Mouse (Mus musculus) spleen, adult 18-20 months (tissue): ENCODE results near the gene Crtc1.

Source experiments
- DNase-seq, 2 experiments: peaks; one replicate each; pipeline ENCODE4 v3.0.0; 2022; ENCODE audit warnings: mixed read lengths in 2 of 2

The Crtc1 gene

DNA sequence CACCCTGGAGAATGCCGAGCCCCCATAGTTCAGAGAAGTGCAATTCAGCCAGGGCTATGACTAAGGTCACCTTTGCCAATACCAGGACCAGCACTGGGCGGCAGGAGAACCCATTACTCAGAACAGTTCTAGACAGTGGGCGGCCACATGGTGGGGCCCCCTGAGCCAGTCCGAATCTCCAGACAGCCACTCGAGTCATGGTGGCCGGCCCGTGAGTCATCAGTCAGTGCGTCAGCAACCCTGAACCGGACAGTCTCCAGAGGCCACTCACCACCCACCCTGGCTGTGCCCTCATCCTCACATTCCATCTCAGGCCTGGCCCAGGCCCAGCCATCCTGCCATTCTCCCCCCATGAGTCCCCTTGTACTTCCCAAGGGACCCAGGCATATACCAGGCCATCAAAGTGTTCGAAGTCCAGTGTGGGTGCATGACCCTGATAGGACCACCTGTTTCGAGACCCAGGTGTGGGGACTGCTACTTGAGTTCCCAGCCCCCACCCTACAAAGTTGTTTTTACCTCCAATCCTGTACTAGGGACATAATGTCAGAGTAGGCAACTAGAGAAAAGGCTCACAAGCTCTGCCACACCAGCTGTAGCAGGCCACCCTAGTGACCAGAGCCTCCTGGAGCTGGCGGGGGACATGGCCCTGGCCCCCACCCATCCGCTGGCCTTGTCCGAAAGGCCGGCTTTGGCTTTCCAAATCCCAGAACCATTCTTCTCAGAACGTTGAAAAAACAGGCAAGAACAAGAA lies 22.6 kb upstream of the Crtc1 start:
- no peak for DNase-seq

DNA sequence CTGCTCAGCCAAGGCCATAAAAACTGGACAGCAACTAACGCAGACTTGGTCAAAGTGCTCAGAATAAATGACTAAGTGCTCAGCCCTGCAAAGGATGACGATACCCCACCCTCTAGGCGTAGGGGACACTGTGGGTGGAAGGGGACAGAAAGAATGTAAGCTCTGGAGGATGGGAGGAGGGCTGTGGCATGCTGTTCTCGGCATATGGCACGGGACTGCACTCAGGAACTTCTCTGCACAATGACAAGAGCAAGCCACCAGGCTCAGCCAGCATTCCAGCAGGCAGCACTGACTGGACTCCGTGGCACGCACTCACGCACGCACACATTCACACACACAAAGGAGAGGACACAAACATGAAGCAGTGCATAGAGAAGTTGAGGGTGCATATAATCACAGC lies 21.2 kb upstream of the Crtc1 start:
- no peak for DNase-seq

DNA sequence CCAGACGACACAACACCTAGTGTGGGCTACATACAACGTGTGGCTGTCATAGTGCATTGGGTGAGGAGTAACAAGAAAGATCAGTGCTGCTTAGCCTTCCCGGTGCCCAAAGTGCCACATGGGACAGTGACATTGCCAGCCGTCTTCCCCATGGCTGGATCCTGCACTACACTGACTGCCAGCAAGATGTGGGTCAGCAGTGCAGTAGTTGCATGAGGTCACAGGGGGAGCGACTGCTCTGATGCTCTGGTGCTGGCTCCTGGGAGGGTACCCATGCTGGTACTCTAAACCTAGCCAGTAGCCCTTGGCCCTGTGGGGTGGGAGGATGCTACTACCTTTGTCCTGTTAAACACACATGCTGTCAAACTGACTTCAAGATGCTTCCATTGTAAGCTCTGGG lies 20.8 kb upstream of the Crtc1 start:
- no peak for DNase-seq

DNA sequence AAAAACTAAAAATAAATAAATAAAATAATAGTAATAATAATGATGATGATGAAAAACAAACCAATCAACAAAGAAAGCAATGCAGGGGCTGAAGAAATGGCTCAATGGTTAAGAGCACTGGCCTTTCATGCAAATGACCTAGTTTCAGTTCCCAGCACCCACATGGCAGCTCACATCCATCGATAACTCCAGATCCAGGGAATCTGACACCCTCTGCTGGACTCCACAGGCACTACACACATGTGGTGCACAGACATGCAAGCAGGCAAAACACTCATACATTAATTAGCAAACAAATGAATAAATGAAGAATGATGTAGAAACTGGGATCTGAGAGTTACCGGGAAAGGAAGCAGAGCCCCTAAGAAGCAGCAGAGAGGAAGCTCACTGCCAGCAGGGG lies 20.3 kb upstream of the Crtc1 start:
- no peak for DNase-seq

DNA sequence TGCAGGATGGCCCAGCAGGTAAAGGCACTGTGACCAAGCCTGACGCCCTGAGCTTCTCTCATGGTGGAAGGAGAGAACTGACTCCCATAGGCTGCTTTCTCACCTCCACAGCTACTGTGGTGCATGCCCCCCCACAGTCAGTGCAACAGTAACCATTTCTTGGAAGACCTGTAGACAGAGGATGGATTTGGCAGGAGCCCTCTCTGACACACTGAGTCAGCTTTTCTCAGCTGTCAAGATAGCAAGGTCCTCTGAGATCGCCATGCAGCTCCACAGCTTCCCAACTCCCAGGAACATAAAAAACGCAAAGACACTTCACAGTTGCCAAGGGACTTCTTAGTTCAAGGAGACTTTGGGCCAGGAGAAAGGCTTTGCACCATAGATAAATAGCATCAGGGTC lies 19.1 kb upstream of the Crtc1 start:
- DNase-seq = no peak

DNA sequence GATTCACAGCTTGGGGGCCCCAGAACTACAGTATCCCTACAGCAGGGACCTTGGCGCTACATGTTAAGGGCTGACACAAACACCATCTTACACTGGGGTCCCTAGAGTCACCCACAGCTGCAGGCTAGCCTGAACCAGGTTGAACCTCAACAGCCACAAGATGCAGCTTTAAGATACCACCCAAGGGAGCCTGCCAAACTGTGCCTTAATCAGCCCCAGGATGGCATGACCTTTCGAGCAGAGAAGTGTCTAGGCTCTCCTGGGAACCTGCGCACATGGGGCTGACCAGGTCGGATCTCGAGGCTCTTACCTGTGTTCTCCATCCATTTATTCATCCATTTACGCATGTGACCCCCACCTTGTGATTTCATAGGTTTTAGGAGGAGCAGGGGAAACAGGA lies 18.5 kb upstream of the Crtc1 start:
- no peak for DNase-seq

DNA sequence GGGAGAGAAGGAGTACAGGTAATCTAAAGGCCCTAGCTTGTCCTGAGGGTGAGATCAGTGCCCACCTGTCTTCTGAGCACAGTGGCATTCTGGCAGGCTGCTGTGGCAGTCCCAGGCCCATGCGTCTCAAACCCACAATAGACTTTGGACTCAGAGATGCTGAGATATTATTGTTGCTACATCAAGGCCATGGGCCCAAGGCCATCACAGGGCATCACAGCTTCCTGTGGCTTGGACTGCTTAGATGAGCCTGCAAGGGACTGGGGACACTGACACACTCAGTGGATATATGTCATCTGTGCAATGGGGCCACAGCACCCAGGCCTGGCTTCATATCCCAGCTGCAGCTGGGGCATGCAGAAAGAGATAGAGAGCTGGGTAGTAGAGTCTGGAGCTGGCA lies 17.6 kb upstream of the Crtc1 start:
- no peak for DNase-seq

DNA sequence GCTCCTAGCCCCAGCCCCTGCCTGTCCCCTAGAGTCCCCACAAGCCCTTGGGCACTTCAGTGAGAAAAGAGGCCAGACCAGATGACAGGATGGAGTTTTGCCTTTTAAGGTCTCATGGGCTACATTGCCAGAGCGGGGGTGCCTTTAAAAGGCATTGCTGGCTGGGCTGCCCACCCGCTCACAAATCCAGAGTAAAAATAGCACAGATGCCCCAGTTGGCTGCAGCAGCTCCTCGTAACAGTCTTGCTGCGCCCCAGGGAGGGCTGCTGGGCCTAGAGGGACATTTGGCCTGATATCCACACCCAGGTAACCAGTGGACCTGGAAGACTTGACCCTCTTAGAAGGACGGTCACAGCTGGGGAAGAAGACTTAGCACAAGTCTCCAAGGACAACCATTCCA lies 14.5 kb upstream of the Crtc1 start:
- DNase-seq = no peak

DNA sequence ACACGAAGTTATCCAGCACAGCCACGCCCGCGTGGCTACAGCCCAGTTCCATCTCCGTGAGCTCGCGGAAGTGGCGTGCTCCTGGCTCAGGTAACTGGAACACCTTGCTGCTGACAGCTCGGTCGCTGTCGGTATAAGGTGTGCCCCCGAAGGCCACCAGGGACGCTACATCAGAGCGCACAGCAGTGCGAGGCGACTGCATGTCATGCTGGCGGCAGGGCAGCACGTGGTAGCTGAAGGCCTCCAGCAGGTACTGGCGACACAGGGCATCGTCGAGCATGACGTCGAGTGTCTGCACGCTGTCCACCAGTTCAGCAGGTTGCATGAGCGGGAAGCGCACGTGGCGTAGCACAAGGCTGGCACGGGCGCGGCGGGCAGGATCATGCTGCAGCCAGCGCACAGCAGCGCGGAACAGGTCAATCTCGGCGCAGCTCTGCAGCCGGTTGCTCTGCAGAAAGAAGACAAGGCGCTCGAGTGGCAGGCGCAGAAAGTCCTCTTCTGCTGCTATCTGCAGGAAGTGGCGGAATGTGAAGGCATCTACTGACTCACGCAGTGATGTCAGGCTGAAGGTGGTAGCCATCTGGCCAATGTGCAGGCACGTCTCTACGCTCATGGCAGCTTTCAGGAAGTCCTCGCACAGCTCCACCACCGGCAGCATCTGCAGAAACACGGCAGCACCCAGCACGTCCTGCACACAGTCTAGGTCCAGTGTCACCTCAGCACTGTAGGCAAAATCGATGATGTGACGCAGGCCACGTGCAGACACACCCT lies 13.0 kb upstream of the Crtc1 start:
- no peak for DNase-seq

DNA sequence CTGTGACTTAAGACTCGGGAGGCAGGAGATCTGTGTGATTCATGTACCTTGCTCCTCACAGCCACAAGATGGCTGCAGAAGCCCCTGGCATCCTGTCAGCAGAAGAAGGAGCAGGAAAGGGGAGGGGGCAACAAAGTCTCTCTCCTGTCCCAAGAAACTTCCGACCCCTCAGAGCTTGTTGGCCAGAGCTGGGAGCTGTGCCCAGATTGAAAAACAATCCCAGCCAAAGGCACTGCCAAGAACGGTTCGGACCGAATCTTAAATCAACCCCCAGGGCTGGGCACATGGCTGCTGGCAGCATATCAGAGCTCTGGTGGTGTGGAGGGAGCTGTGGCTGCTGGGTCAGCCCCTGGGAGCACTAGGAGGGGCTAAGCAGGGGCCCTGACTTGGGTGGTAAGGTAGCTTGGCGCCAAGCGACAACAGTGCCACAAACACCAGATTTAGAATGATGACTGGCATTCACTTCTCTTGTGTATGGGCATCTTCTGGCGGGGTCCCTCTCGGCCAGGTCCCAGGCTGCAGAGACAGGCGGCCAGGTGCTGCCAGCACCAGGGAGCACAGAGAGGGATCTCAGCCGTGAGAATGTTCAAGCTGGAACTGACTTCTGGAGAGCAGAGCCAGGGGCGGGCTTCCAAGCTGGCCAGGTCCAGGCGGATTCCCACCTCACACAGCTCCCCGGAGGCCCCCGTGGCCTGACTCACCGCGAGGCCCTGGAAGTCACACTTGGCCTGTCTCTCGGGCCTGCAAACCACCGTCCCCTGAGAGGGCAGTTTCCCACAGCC lies 8.5 kb upstream of the Crtc1 start:
- DNase-seq = no peak

DNA sequence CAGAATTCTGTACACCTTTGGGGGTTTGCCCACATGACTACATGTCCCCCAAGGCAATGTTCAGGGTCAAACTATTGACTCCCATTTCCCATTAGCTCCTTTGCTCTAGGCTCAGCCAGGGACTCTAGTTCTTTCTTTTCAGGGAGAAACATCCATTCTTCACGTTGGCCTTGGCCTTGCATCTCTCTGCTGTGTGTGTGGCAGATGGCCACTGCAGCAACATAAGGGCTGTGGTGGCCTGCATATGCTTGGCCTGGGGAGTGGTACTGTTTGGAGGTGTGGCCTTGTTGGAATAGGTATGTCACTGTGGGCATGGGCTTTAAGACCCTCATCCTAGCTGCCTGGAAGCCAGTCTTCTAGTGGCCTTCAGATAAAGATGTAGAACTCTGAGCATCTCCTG lies 6.6 kb upstream of the Crtc1 start:
- DNase-seq = no peak

DNA sequence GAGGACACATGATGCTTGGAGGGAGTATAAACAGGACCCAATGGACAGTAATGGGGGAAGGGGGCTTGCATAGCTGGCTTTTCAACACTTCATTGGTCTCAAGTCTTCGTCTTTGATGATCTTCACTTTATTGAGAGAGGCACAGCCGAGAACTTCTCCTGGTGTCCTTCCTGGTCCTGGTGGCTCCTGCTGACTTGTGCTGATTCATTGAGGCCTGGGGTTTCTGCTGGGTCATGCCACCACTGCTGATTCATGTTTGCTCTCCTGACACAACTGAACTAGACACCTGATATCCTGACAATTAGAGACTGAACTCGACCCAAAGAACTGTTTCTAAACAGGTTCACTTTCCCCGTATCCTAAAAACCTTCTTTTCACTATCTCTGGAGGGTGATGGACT lies 3.9 kb upstream of the Crtc1 start:
- DNase-seq = no peak

DNA sequence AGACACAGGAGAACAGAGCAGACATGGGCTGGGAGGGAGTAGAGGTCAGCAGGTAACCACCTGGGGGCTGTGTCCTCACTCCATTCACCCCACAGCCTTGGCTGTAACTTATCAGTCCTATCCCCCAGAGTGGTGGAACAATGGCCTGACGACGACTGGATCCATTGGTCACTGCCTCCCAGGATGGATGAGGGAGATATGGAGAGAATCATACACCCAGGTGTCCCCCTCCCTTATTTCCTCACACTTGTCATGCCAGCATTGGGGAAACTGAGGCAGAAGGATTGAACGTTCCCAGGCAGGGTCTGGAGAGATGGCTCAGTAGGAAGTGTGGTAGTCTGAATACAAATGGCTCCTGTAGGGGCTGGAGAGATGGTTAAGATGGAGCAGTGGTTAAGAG lies 2.2 kb upstream of the Crtc1 start:
- DNase-seq = no peak

DNA sequence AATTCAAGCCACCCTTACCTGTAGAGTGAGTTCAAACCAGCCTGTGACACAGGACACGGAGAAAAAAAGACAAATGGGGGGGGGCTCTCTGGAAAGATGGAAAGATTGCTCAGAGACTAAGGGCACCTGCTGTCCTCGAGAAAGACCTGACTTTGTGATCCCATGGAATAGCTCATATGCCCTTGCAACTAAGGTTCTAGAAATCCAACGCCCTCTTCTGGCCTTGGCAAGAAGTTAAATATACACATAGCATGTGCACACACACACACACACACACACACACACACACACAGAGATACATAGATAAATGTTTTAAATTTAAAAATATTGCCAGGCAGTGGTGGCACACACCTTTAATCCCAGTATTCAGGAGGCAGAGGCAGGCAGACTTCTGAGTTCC lies 867 bp upstream of the Crtc1 start:
- DNase-seq = no peak

DNA sequence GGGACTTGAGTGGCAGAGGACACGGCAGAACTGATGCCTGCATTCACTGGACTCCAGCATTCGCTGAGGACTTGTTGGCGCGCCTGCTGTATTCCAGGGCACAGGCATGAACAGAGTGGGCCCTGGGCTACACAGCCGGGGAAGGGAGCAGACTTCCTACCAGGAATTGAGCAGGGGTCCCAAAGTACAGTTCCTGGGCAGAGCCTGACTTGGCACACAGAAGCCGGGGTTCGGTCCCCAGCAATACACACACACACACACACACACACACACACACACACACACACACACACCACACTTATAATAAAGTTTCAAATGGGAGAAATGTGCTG lies 435 bp upstream of the Crtc1 start:
- DNase-seq = no peak

DNA sequence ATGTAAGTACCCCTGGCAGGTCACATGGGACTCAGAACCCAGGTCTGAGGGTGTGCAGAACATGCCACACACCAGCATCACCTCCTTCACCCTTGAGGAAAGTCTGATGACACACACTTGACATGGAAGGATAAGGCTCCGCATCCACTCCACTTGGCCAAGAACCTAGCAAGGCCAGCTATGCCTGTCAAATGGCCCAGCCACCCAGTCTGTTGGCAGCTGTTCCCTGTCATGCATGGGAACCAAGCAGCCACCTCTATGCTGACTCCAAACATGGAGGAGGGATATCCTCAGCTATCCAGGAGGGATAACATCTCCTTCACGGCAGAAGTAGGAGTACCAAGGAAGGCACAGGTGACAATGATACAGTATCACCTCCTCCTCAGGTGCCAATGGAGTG lies 956 bp downstream of the Crtc1 start:
- DNase-seq = no peak

DNA sequence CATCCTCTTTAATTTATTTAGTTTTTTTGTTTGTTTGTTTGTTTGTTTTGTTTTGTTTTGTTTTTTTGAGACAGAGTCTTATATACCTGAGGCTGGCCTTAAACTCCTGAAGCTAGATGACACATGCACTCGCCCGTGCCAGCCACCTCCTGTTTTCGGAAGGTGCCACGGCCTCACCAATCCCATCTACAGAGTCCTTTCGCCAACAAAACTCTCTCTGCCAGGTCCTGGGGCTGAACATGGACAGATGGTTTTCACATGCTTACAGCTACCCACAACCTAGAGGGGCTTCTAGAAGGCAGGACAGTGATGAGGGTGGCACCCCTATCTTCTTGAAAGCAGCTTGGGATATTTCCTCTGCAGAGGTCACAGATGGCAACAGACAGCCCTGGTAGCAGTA lies 4.2 kb downstream of the Crtc1 start:
- no peak for DNase-seq

DNA sequence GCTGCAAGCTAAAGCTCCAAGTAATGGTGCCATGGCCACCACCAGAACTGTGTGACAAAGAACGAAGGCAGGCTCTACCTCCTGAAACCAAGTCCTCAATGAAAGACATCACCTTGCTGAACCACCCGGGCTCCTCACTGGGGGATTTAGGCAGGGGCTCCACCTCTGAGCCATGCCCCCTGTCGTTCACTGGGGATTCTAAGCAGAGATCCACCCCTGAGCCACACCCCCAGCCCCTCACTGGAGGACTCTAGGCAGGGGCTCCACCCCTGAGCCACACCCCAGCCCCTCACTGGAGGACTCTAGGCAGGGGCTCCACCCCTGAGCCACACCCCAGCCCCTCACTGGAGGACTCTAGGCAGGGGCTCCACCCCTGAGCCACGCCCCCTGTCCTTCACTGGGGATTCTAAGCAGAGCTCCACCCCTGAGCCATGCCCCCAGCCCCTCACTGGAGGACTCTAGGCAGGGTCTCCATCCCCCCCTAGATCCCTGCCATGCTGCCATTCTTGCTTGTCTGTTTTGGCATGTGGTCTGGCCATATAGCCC lies 6.3 kb downstream of the Crtc1 start:
- no peak for DNase-seq

DNA sequence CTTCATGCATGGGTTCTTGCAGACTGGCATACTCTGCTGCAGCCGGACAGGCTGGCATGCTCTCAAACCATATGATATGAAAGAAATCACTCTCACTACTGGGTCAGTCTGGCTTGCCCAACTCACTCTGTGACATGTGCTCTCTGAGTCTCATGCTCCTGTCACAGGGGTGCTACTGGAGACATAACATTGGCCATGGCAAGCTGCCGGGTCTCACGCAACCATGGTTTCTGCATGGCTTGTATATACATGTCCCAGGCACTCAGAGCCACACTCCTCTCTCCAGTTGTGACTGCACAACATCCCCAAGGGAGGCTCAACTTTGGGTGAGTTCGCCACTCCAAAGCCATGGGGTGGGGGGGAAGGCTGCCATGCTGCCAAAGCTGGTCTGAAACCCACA lies 8.2 kb downstream of the Crtc1 start:
- DNase-seq = no peak

DNA sequence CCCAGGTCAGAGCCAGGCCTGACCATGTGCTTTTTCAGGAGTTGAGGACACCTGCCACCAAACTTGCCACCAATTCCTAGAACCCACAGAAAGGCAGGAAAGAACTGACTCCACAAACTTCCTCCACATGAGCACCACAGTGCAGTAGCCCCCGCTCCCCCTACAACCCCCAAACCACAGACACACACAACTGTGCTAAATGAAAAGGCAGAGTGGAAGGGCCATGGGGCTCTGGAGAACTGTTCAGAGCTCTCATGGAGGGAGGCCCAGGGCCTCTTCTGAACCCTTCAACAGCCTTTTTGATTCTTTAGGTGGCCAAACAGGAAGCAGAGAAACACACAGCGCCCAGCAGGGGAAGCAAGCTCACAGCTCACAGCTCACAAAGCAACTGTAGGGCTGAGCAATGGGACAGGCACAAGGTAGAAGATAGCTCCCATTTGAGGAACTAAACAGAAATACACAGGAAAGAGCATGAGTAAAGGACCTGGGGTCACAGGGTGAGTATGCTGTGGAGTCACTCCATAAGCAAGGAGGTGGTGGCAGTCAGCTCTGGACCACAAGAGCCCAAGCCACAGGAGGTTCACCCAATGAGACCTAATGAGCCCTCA lies 13.0 kb downstream of the Crtc1 start:
- peak in 1 of 2 experiments; percentile 10 for DNase-seq

DNA sequence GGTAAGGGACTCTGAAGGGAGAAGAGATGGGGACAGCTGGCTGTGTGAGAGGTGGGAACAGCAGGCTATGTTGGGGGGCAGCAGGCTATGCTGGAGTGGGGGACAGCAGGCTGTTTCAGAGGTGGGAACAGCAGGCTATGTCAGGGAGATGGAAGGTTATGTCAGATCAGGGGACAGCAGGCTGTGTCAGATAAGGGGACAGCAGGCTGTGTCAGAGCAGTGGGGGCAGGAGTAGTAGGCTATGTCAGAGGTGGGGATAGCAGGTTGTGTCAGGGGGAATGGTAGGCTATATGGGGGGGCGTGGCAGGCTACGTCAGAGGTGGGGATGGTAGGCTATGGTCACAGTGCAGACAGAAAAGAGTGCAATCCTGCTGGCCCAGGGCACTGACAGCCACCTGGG lies 16.7 kb downstream of the Crtc1 start:
- no peak for DNase-seq

DNA sequence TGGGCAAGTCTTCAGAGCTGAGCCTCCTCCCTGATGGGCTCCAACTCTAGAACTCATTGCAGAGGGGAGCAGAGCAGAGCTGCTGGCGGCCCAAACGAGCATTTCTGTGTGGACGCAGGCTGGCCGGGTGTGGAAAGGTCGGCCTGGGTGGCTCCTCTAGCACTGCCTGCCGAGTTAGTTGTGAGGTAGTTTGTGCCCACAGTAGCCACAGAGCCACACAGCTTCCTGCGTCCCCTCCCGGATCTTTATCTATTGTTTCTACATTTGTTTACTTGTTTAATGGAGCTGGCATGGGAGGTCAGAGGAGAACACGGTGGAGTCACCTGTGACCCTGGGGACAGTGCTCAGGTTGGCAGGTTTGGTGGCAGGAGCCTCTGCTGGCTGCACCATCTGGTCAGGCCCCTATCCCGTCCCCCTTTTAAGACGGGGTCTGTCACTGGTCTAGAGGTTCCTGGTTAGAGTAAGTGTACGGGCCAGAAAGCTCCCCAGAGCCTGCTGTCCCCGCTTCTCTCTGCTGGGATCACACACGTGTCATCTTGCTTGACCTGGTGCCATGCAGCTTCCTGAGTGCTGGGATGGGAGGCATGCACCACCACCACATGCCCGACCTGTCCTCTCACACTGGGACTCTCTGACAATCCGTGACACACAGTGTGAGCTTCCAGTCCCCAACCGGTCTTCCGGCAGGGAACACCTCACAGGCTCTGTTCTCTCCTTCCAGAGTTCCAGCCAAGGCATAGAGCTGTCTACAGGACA lies 17.9 kb downstream of the Crtc1 start:
- DNase-seq = no peak
